Mouse (Mus musculus): ENCODE measurements around the gene Grxcr1.
A peak's percentile ranks its signal among the peaks of the same experiment; 100 is the strongest.

Gene Grxcr1

DNA sequence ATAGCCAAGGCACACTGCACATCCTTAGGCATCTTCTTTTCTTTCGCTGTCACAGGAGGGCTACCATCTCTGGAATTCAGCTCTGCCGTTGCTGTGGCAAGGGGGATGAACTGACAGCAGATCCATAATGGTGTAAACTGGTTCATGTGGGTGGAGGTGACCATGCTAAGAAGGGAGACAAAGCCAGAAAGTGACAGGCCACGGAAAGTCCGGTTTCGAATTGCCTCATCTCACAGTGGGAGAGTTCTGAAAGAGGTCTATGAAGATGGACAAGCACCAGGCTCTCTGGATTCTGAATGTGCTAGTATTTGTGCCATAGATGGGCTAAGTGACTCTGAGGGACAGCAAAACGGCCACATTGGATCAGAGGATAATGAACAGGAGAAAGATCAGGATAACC, at the start of gene Grxcr1:
TSS of gene Grxcr1 (plus strand) at position 92 of the 400 bp plus-strand sequence.
- no peak for DNase-seq (ENCODE audit: low spot score)

GRCm38 (mm10) chr5:67981946-67982526, 49.6 kb upstream of the Grxcr1 start:
- no peak for DNase-seq (ENCODE audit: low spot score)

GRCm38 (mm10) chr5:67990426-67990825, 41.2 kb upstream of the Grxcr1 start:
- no peak for DNase-seq (ENCODE audit: low spot score)

DNA sequence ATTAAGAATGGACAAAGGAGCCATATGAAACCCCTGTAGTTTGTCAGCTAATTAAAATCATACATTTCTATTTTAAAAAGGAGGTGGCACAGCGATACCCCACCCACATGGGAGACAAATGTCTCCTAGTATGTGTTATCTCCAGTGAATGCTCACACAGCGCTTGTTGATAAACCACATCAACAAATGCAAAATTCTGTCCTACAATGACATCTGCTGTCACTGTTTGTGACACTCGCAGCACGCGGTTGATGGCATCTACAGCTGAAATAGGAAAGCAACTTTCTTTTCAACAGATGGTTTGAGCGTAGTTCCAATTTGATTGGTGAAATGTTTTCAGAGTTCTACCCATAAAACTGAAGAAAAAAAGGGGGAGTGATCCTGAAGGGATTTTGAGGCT, 29.0 kb upstream of the Grxcr1 start:
- DNase-seq (ENCODE audit: low spot score), result no peak

DNA sequence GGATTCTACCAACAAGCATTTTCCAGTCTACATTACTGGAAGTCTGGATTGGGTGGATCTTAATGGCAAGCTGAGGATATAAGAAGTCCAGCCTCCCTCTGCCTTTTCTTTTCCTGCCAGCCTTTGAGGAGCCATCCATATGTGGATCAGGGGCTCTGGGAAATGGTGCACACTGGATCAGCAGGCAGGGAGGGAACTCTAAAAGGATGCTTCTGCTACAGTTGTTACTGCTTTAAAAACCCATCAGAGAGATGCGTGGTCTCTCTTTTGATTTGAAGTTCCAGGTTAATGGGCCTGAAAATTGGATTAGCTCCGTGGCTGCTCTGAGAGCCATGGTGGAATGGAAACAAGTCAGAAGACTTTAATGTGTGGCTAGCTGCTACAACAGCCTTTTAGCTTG, 27.7 kb upstream of the Grxcr1 start:
- DNase-seq (ENCODE audit: low spot score), result no peak

DNA sequence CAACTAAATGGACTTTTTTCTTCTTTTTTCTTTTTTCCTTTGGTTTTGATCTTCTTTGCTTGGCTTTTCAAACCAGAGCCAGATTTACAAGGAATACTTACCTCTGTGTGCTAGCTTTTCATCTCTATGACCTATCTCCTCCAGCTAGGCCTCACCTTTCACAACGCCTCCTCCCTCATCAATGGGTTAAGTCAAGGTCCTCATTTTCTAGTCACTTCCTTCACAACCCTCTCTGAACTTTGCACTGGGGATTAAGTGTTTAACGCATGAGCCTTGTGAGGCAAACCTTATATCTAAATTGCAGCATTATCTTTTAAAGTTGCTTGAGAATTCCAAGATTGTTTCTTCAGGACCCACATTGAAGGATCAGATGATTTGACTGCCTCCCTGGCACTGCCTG, 27.2 kb upstream of the Grxcr1 start:
- DNase-seq (ENCODE audit: low spot score), result no peak

DNA sequence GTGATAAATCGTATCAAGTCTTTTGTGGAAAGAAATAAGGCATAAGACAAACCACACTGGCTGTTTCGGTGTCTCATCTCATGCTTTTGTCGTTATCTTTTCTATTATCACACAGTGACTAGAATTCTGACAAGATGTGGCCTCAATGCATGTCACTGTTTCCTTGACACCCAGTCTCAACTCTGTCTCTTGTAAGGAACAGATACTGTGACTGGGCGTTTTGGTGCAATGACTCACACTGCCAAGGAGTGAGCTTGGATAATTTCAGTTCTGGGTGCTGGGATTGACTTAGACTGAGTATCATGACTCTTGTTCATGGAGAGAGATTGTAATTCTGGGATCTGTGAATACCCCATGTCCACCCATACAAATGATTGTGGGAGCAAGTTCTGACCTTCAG, 24.6 kb upstream of the Grxcr1 start:
- no peak for DNase-seq (ENCODE audit: low spot score)

- no peak for DNase-seq (ENCODE audit: low spot score)
These were observed 20.1 kb upstream of the Grxcr1 start for GRCm38 (mm10) chr5:68011569-68011968.

- peak; percentile 58 for DNase-seq (ENCODE audit: low spot score)
These were observed 19.0 kb upstream of the Grxcr1 start for GRCm38 (mm10) chr5:68012618-68013017.

DNA sequence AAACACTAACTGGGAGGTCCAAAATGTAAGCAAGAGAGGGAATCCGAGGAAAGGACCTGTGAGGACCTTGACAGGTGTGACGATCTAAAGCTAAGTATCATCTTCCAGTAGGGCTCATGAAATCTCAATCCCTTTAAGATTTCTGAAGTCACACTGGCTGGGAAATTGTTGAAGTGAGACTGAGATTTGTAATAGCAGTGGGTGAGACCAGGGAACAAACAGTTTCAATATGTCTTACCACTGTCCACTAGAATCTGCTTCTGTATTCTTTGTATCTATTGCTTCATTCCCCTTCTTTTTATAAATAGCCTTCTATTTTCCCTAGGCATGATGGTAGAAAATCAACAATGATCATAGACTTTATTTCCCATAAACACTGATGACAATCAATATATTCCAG, 10.8 kb upstream of the Grxcr1 start:
- no peak for DNase-seq (ENCODE audit: low spot score)

GRCm38 (mm10) chr5:68026658-68027422, 4.8 kb upstream of the Grxcr1 start:
- no peak for DNase-seq (ENCODE audit: low spot score)

GRCm38 (mm10) chr5:68027474-68027873, 4.2 kb upstream of the Grxcr1 start:
- no peak for DNase-seq (ENCODE audit: low spot score)

GRCm38 (mm10) chr5:68033345-68033744, 1.7 kb downstream of the Grxcr1 start:
- no peak for DNase-seq (ENCODE audit: low spot score)

GRCm38 (mm10) chr5:68039077-68039476, 7.4 kb downstream of the Grxcr1 start:
- no peak for DNase-seq (ENCODE audit: low spot score)

- DNase-seq (ENCODE audit: low spot score), result no peak
These were observed 11.7 kb downstream of the Grxcr1 start for GRCm38 (mm10) chr5:68043339-68043738.

GRCm38 (mm10) chr5:68048783-68049182, 17.1 kb downstream of the Grxcr1 start:
- DNase-seq (ENCODE audit: low spot score), result no peak

- no peak for DNase-seq (ENCODE audit: low spot score)
These were observed 17.9 kb downstream of the Grxcr1 start for GRCm38 (mm10) chr5:68049536-68049935.

- no peak for DNase-seq (ENCODE audit: low spot score)
These were observed 19.5 kb downstream of the Grxcr1 start for GRCm38 (mm10) chr5:68051101-68051500.

- no peak for DNase-seq (ENCODE audit: low spot score)
These were observed 25.9 kb downstream of the Grxcr1 start for GRCm38 (mm10) chr5:68057574-68057973.

DNA sequence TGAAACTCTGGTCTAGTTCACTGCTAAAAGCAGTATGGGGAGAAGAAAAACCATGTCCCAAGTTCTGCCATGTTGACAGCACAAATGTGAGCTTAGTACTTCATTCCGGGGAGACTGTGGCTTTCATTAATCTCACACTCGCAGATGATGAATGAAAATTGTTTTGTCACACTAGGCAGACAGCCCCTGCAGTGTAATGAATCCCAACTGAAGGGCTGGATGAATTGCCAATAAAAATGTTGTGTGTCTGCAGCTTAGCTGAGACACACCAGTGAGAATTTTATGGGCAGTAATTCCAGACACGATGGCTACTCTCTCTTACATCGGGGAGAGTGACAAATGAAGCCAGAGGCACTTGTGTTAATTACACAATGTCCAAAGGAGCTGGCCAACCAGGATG, 37.1 kb downstream of the Grxcr1 start:
- DNase-seq (ENCODE audit: low spot score), result no peak

DNA sequence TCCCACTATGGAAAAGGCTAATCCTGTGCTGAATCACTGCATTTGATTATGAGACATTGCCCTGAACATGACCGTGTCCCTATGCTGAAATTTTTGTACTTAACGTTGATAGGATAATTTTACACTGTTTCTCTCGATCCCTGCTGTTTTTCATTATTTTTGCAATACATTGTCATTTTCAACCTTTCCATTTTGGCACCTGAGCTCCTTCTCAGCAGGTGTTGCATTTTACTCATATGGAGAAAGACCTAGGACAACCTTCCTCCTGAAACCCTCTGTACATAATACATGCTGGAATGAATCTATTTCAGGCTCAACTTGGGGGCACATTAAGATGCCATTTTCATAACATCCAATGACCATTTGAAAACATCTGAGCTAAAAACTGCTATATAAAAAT, 38.7 kb downstream of the Grxcr1 start:
- no peak for DNase-seq (ENCODE audit: low spot score)

- no peak for DNase-seq (ENCODE audit: low spot score)
These were observed 40.2 kb downstream of the Grxcr1 start for GRCm38 (mm10) chr5:68071857-68072256.

- DNase-seq (ENCODE audit: low spot score), result no peak
These were observed 55.0 kb downstream of the Grxcr1 start for GRCm38 (mm10) chr5:68086535-68087098.

DNA sequence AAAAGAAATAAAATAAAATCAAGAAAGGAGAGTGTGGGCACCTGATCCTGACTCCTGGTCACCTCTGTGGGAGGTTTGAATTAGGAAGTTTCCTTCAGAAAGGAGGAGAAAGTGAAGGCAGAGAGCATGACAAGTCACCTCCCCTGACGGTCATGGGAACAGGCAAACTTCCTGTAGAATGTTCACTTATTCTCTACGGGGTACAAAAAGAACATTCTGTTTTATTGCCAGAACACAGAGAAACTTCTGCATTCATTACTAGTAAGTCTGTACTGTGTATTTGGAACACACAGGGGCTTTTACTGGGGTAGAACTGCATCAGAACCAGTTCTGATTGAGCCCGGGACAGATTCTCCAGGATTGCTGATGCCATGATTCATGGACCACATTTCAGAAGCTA, 55.5 kb downstream of the Grxcr1 start:
- DNase-seq (ENCODE audit: low spot score), result no peak
